Mouse (Mus musculus): Measurements from ENCODE around the gene Kitl. TPM values are rescaled to one million over a fixed set of nuclear protein-coding genes. Genes with fewer than 3 reads are reported as not detected.

Kitl gene
- polyA plus RNA-seq, 1 experiment from 2014 or later, result 14.4 TPM

DNA sequence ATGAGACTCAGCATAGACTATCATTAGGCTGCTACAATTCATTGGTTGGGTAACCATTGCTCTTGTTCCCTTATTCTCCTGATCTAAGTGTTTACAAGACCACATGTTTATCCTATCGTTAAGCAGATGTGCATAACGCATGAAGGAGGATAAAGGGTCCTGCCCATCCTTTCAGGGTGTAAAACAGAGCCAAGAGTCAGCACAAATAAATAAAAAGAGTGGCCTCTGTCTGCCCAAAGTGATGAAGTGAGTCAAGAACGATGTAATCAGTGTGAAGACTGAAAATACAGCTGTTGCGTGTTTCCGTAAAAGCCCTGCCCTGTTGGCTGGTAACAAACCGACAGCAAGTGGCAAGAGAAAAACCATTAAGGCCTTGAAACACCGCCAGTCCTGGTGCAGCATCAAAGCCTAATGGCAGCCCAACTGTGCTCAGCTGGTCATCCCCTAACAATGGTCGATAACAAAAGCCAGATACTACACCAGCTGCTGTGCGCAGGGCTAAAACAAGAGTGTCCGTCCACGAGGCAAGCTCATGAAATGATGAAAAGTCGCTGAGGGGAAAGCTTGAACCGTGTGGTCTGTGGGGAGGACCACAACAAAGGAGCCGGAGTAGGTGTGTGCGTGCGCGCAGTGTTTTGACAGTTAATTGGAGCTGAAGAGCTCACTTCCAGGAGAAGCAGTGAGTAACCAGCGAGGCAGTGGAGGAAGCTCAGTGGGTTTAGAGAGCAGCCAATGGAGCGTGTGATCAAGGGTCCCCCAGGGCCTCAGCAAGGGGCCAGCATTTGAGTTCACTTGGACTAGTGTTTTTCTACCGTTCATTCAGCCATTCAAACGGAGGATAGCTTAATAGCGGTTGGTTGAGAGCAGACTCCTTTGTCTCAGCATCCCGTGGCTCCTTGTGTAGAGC, 112.7 kb downstream of the Kitl start:
- Histone ChIP-seq H3K27ac (no peak overlapping the region), H3K9ac (no peak overlapping the region), H3K4me1 (no peaks in the 10 kb centered on the region), H3K4me2 (no peak overlapping the region), H3K27me3 (no peaks in the 10 kb centered on the region), H3K4me3 (no peak overlapping the region), H3K9me3 (no peaks in the 10 kb centered on the region), H3K36me3 (no peaks in the 10 kb centered on the region)
- WGBS, result 64% methylated on average over 23 of the region's 23 CpGs
- no peak for ATAC-seq (ENCODE audit: insufficient number of reproducible peaks, insufficient read depth, low FRiP score, low TSS enrichment, low read depth)

DNA sequence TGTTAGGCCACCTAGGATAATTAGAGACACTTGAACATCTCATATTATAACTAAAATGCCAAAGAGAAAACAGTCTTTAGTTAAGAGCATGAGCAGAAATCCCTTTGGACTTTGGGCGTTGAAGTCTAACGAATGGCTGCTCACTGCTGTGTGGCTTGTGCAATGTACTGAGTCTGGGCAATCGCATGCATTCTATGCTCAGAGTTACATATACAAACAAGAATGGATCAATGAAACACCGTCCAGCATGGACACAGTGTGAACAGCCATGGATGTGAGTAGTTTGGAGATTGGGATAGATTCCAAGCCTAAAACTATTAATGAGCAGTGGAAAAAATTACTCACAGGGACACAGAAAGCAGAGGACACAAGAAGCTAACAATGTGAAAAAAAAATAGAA, 116.2 kb downstream of the Kitl start:
- Histone ChIP-seq H3K36me3 (no peaks in the 10 kb centered on the region), H3K4me2 (no peak overlapping the region), H3K9me3 (no peaks in the 10 kb centered on the region), H3K9ac (no peak overlapping the region), H3K4me1 (no peaks in the 10 kb centered on the region), H3K27ac (no peak overlapping the region), H3K27me3 (no peaks in the 10 kb centered on the region), H3K4me3 (no peak overlapping the region)
- ATAC-seq (ENCODE audit: insufficient number of reproducible peaks, insufficient read depth, low FRiP score, low TSS enrichment, low read depth), result no peak
- 79% methylated on average over 4 of the region's 4 CpGs for WGBS

DNA sequence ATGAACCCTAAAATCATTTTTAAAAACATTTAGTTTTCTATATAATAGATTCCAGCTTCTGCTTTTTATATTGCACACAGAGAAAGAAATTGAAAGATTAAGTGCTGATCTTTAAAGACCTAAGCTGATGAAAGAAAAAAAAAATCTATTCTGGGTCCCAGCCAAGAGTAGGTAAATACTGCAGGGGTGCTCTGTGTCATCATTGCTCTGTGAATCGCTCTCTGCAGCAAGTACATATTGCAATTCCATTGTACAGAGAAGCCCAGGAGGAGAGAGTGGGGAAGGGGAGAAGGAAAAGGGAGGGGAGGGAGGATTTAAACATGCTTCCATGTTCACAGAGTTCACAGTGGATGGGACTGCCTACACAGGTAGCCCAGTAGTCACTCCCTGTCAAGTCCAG, 116.9 kb downstream of the Kitl start:
- Histone ChIP-seq H3K4me3 (no peak overlapping the region), H3K9ac (no peak overlapping the region), H3K9me3 (no peaks in the 10 kb centered on the region), H3K27me3 (no peaks in the 10 kb centered on the region), H3K4me2 (no peak overlapping the region), H3K27ac (no peak overlapping the region), H3K4me1 (no peaks in the 10 kb centered on the region), H3K36me3 (no peaks in the 10 kb centered on the region)
- WGBS, result 52% methylated on average over 1 of the region's 1 CpGs
- ATAC-seq (ENCODE audit: insufficient number of reproducible peaks, insufficient read depth, low FRiP score, low TSS enrichment, low read depth), result no peak

DNA sequence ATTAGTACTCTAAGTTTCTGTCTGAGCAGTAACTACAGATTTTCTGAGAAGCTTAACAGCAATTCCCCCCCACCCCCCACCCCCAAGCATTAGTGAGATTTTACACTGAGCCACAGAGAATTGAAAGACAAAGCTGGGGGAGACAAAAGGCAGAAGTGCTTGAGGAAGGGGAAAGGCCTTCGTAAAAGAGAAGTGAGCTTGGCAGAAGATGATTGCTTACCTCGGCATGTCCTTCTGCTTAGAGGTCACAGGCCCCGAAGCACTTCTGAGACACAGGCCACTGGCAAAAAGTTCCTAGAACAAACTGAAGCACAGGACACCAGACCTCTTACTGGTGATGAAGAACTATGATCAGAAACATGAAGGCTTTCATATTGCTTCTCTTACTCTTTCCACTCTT, 123.1 kb downstream of the Kitl start:
- Histone ChIP-seq H3K9me3 (no peaks in the 10 kb centered on the region), H3K27ac (no peak overlapping the region), H3K27me3 (no peaks in the 10 kb centered on the region), H3K4me3 (no peak overlapping the region), H3K36me3 (no peaks in the 10 kb centered on the region), H3K4me1 (no peaks in the 10 kb centered on the region), H3K9ac (no peak overlapping the region), H3K4me2 (no peak overlapping the region)
- no peak for ATAC-seq (ENCODE audit: insufficient number of reproducible peaks, insufficient read depth, low FRiP score, low TSS enrichment, low read depth)
- WGBS, result 77% methylated on average over 3 of the region's 3 CpGs

DNA sequence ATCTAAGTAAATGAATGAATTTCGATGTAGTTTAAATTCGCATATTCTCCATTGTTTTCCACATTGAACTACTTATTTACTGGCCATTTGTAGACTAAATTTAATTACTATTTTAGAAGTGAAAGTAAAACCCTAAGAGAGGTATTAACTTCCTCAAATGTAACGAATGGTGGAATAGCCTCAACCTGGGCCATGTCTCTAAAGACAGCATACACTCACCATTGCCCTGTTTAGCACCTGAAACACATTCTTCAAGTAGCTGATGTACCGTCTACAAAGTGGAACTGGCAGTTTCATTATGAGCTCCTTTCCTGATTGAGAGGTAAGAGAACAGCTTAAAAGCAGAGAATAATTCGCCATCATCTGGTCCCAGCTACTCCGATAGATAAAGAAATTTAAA, 132.7 kb downstream of the Kitl start:
- ATAC-seq (ENCODE audit: insufficient number of reproducible peaks, insufficient read depth, low FRiP score, low TSS enrichment, low read depth), result no peak
- 91% methylated on average over 6 of the region's 6 CpGs for WGBS
- H3K4me1 ChIP-seq, result no peaks in the 10 kb centered on the region

More for the DNA sequence above, 132.7 kb downstream of the Kitl start:
- Histone ChIP-seq H3K27ac (no peak overlapping the region), H3K27me3 (no peaks in the 10 kb centered on the region), H3K9me3 (no peaks in the 10 kb centered on the region), H3K9ac (no peak overlapping the region), H3K4me3 (no peak overlapping the region), H3K36me3 (no peaks in the 10 kb centered on the region), H3K4me2 (no peak overlapping the region)

Small RNA genes lying within 50 kb of the gene (microRNA-seq; reads per million reads assigned to microRNA genes)
- not detected for gene Gm22918
- gene Gm25287, result not detected

All from embryonic facial prominence, embryonic 13.5 days (tissue).